Mouse (Mus musculus) cortical plate, adult 2 months (tissue): ENCODE results near the gene Gab2.

Source experiments
- CTCF ChIP-seq: fragments of 200-500 bp; IDR thresholded peaks from 2 replicates; pipeline ENCODE4 v1.5.1; 2011; ENCODE audit warnings: mild to moderate bottlenecking, control low read depth, low read length; ENCODE audit not compliant: insufficient read depth; ENCODE audit errors: extremely low read depth
- POLR2A ChIP-seq: fragments of 200-500 bp; IDR thresholded peaks from 2 replicates; pipeline ENCODE4 v1.6.1; 2011; ENCODE audit warnings: mild to moderate bottlenecking, low read length, control low read depth; ENCODE audit not compliant: insufficient read depth; ENCODE audit errors: extremely low read depth

DNA sequence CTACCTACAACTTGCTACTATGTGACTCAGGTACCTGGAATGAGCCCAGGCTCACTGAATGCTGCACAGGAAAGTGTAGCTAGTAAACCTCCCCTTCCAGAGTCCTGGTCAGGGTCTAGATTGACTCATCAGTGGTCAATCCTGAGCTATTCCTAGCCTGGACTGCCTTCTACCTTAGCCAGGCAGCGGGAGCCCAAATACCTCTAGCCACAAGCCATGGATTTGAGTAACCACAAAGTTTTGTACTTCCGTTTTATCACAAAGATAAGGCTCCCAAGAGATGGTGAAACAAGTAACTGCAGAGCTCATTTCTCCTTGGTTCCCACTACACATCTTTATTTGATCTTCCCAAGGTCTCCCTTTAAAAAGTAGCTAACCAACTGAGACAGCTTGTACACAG, 219.5 kb downstream of the Gab2 start:
- TF ChIP-seq POLR2A = no peak
- no peak for TF ChIP-seq CTCF
